Mouse (Mus musculus) liver, embryonic 14 days (tissue): ENCODE measurements around the gene Stx1b. TPM values are rescaled to one million over a fixed set of nuclear protein-coding genes. Genes with fewer than 3 reads are reported as not detected.

Source experiments
- polyA plus RNA-seq: library from polyadenylated mRNA; depleted of rRNA; stranded (reverse); fragments of >200 nt; gene quantifications from 2 replicates; pipeline ENCODE4 v1.2.3, GENCODE M21; 2012; rRNA removed

Gene Stx1b
- polyA plus RNA-seq: 1.1 TPM in 2 replicates

DNA sequence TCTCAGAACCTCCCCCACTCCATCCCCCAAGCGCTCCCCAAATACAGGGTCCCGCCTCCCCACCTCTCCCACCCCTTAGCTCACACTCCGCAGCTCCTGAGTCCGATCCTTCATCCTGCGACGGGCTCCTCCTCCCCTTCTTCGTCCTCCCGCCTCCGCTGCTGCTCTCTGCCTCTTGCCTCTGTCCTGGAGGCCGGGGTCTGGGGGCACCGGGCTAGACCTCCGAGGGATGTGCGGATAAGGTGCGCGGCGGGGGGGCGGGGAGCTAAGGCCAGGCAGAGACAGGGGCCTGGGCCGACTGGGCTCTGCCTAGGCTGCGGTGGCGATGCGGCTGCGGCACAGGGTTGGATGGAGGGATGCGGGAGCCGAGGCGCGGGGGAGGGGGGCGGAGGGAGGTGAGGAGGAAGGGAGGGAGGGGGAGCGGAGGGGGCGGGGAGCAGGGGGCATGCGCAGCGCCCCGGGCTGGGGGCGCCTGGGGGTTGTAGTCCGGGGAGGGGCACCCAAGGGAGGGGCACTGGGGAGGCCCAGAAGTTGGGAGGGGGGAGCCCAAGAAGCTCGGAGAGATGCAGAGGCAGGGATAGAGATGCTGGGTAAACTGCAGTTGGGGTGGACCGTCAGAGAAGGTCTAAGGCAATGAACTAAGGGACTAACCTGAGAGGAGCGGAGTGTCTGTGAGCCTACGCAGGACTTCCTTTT, at the start of gene Stx1b, which contains the start of gene Stx4a:
Gene Stx1b, minus strand, starts transcription at position 374 of the 696 bp plus-strand sequence.
Gene Stx4a, plus strand, starts transcription at position 119 of the 696 bp plus-strand sequence.

DNA sequence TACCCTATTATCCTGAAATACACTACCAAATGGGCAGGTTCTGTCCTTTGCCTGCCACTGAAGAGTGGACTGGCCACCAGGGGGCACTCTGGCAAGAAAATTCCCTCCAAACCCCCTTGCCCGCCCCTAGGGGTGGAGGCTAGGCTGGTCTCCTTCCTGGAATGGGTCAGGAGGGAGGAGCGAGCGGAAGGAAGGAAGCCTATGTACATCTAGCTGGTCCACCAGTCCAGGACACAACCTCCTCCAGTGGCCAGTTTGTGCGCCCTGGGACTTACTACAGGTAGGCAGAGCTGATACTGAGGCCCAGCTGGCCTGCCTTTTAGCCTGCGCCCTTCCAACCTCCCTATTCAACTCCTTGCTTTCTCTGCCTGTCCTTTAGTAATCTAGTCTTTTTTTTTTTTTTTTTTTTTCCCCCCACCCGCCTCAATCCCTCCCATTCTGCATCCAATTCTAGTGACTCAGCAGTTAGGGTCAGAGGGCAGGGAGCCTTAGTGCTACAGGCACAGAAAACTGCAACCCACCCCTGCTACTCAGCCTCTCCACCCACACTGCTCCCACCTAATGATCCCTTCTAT, 23.8 kb downstream of the Stx1b start, which contains the start of gene Hsd3b7:
Gene Hsd3b7, plus strand, starts transcription at position 170 of the 575 bp plus-strand sequence.

DNA sequence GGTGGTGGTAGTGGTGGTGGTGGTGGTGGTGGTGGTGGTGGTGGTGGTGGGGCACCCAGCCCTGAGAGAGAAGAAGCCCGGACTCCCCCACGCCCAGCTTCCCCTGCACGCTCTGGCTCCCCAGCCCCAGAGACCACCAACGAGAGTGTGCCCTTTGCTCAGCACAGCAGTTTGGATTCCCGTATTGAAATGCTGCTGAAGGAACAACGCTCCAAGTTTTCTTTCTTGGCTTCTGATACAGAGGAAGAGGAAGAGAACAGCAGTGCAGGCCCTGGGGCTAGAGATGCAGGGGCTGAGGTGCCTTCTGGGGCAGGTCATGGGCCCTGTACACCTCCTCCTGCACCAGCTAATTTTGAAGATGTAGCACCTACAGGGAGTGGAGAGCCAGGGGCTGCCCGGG, 39.0 kb downstream of the Stx1b start, which contains the start of gene Gm49388:
Gene Gm49388, plus strand, starts transcription at position 301 of the 400 bp plus-strand sequence.

DNA sequence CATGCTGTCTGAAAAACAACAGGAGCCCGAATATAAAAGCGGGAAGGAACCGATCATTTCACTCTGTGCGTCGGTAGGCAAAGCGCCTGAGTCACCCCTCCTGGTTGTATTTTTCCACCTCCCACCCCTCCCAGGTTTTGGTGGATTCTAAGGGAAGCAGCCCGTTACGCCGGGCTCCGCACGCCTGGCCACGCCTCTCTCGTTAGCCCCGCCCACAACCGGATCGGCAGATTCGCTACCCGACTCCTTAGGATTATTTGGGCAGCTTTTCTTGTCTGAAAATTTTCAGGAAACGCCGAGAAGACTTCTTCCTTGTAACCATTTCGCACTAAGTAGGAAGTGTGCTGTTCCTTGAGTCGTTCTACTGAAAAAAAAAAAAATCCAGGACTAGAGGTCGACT, 47.9 kb downstream of the Stx1b start, which contains the start of gene Setd1a:
Gene Setd1a, plus strand, starts transcription at position 245 of the 400 bp plus-strand sequence.

DNA sequence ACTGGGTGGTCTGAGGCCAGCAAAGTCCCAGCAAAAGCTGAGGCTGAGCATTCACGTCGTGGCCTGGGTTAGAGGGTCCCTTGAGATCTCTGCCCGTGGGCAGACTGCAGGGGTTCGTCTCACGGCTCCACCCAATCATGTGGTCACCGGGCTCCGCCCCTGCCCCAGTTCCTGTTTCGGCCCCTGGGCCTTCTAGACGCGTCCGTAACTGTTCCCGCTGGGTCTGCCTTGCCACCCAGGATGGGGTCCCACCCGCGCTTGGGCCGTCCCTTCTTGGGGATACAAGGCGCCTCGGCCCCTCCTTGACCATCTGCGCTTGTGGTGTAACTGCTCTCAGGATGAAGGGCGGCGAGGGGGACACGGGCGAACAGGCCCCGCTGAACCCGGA, 54.7 kb downstream of the Stx1b start, which contains the start of gene Orai3:
Gene Orai3, plus strand, starts transcription at position 165 of the 388 bp plus-strand sequence.

Other genes with a start within 250 kb of the Stx1b start
- gene Ccdc189, start 236.0 kb downstream of the Stx1b start, polyA plus RNA-seq: 4.3 and 5.0 TPM in 2 replicates
- gene Rnf40, start 235.8 kb downstream of the Stx1b start, polyA plus RNA-seq: 14.6 and 16.3 TPM in 2 replicates
- 1.7 and 1.9 TPM in 2 replicates for gene Zfp629, start 208.8 kb downstream of the Stx1b start, polyA plus RNA-seq
- gene Bcl7c, start 115.6 kb downstream of the Stx1b start, polyA plus RNA-seq: 12.5 and 12.9 TPM in 2 replicates
- 2.0 and 2.3 TPM in 2 replicates for gene Ctf1, start 111.8 kb downstream of the Stx1b start, polyA plus RNA-seq
- not detected in 2 replicates for gene Ctf2, start 92.4 kb downstream of the Stx1b start, polyA plus RNA-seq
- 10.2 and 11.0 TPM in 2 replicates for gene Fbxl19, start 80.0 kb downstream of the Stx1b start, polyA plus RNA-seq
- gene Orai3, start 54.7 kb downstream of the Stx1b start, polyA plus RNA-seq: 4.6 and 6.9 TPM in 2 replicates
- gene Setd1a, start 47.9 kb downstream of the Stx1b start, polyA plus RNA-seq: 4.3 and 6.2 TPM in 2 replicates
- gene Gm49388, start 38.9 kb downstream of the Stx1b start, polyA plus RNA-seq: 0.90 and 1.2 TPM in 2 replicates
- gene Hsd3b7, start 23.9 kb downstream of the Stx1b start, polyA plus RNA-seq: 39.0 and 44.6 TPM in 2 replicates
- gene Stx4a, start 255 bp downstream of the Stx1b start, polyA plus RNA-seq: 36.4 and 37.2 TPM in 2 replicates
- gene Zfp646, start 51.7 kb upstream of the Stx1b start, polyA plus RNA-seq: 6.1 and 7.2 TPM in 2 replicates
- 2.2 and 2.9 TPM in 2 replicates for gene Zfp668, start 52.3 kb upstream of the Stx1b start, polyA plus RNA-seq
- gene Prss53, start 66.4 kb upstream of the Stx1b start, polyA plus RNA-seq: 0.37 and 0.40 TPM in 2 replicates
- not detected in 2 replicates for gene Gm21974, start 70.9 kb upstream of the Stx1b start, polyA plus RNA-seq
- 65.8 and 72.2 TPM in 2 replicates for gene Vkorc1, start 71.1 kb upstream of the Stx1b start, polyA plus RNA-seq
- 24.1 and 27.2 TPM in 2 replicates for gene Bckdk, start 79.5 kb upstream of the Stx1b start, polyA plus RNA-seq
- 12.5 and 14.2 TPM in 2 replicates for gene Kat8, start 88.0 kb upstream of the Stx1b start, polyA plus RNA-seq
- gene Prss8, start 105.6 kb upstream of the Stx1b start, polyA plus RNA-seq: 7.2 and 8.8 TPM in 2 replicates
- 1.6 and 2.2 TPM in 2 replicates for gene Prss36, start 122.2 kb upstream of the Stx1b start, polyA plus RNA-seq
- gene Fus, start 142.9 kb upstream of the Stx1b start, polyA plus RNA-seq: 279 and 290 TPM in 2 replicates
- gene Pycard, start 169.3 kb upstream of the Stx1b start, polyA plus RNA-seq: 16.5 and 20.1 TPM in 2 replicates
- 0.05 and 0.67 TPM in 2 replicates for gene Trim72, start 179.4 kb upstream of the Stx1b start, polyA plus RNA-seq
- gene Itgam, start 238.1 kb upstream of the Stx1b start, polyA plus RNA-seq: 2.0 and 2.8 TPM in 2 replicates
- gene Gm49368, start 238.1 kb upstream of the Stx1b start, polyA plus RNA-seq: 0.01 TPM in 1 of 2 replicates, not detected in the other